Mouse (Mus musculus): ENCODE data around the gene Mptx2. TPM values are rescaled to one million over a fixed set of nuclear protein-coding genes. Genes with fewer than 3 reads are reported as not detected.
"Not testable (repeated sequence)": the region's sequence is repeated elsewhere in the genome, so short reads cannot be mapped to it uniquely, and the experiment has no call there.

Gene Mptx2
- total RNA-seq (2021), result not detected
- long read RNA-seq, experiment 1, result 0 reads
- long read RNA-seq, experiment 2, result 0 reads

- no peak for DNase-seq (ENCODE audit: low spot score)
These were observed at the start of gene Mptx2 for GRCm38 (mm10) chr1:173277677-173278076. Mptx2 (minus strand) TSS chr1:173277777.

GRCm38 (mm10) chr1:173326552-173326951 is 49.0 kb upstream of the Mptx2 start:
- no peak for DNase-seq (ENCODE audit: low spot score)

GRCm38 (mm10) chr1:173325395-173325794 is 47.8 kb upstream of the Mptx2 start:
- DNase-seq (ENCODE audit: low spot score), result no peak

- DNase-seq (ENCODE audit: low spot score), result no peak
These were observed 47.4 kb upstream of the Mptx2 start for GRCm38 (mm10) chr1:173324961-173325360.

DNA sequence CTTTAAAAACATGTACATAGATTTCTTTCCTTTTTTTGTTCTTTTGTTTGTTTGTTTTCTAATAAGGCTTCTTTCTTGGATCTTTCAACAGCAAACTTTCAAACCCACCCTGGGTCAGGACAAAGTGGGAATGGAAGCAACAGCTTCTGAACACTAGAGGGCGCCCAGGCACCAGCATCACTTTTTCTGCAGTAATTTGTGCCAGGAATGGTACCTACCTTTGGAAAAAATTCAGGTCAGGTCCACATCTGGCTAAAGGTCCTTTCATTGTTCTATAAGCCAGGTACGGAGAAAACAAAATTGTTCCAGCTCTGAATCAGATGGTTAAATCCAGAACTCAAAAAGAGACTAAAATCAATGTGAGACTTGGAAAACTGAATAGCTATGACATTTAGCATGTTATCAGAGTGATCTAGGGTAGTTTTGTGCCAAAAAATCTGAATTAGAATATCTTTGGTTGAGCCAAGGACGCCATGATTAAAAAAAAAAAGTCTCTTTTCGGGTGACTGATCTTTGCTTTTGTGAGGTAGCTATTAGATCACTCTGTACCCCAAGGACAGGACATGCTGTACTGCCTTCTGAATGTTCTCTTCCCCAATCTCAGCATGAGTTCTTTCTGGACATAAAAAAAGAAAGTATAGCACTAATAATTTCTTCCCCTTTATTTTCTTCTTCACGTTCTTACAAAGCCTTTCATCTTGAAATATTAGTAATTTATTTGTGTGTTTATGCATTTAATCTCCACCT is 46.4 kb upstream of the Mptx2 start:
- peak; percentile 13 for DNase-seq (ENCODE audit: low spot score)

- no peak for DNase-seq (ENCODE audit: low spot score)
These were observed 44.7 kb upstream of the Mptx2 start for GRCm38 (mm10) chr1:173322249-173322627.

DNA sequence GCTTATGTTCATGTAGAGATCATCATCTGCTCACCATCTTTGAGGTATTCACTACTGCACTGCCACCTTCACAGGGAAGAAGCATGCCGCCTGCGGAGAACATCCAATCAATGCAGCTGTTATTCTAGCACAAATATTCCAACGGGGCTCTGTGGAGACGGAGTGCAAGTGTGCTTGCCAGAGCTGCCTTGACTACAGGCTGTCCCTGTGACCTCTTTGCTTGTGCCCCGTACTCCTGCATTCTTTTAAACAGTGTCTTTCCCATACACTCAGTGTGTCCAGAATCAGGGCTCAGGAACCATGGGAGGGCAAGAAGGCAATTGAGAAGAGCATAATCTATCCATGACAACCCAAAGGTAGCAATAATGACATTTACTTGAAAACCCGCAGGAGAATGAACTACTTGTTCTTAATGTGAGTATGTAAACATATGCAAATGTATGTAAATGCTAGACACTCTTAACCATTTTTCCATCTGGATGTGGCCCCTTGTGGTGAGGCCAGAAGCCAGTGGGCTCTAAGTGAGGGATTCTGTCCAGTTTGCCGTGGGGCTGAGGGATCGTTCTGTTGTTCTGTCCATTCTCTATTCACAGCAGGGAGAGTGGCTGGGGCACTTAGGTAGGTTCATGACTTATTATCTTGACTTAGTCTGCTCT is 44.1 kb upstream of the Mptx2 start:
- DNase-seq (ENCODE audit: low spot score), result no peak

DNA sequence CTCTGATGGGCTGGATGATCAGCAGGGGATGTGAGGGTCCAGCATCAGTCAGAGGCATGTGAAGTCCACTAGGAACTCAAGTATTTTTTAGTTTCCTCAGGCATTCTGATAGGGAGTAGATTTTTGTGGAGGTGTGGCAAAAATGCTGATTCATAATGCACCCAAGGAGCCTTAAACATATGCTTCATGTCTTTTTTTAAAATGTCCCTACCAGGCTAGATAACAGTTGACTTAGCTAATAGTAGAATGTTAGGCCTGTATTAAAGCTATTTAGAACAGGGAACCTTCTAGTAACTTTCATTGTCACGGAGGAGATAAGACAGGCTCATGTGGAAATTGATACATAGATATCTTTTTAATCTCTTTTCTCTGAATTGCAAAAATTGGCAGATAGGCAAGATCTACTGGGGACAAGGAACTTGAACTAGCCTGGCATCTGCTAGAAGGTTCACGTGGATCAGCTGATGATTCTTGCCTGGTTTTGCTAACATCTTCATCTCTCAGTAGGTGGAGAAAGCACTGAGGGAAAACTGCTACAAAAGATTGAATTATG is 40.4 kb upstream of the Mptx2 start:
- no peak for DNase-seq (ENCODE audit: low spot score)

DNA sequence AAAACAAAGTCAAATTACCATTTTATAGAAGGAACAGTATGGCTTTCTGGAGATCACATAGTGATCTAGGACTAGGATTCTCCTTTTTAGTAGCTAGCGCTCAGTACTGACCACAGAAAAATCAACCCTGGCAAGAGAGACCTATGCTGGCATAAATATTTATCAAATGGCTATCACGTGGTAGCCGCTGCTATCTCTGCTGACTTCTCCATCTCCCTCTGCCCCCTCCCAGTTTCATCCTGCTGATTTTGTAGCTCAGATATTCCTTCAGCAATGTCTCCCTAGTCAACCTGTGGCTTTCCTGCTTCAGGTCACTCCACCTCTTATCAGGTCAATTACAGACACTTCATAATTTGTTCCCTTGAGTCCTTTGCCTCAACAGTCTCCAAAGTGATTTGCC is 38.1 kb upstream of the Mptx2 start:
- DNase-seq (ENCODE audit: low spot score), result no peak

- not testable (repeated sequence) for DNase-seq (ENCODE audit: low spot score)
These were observed 36.0 kb upstream of the Mptx2 start for GRCm38 (mm10) chr1:173313535-173314050.

GRCm38 (mm10) chr1:173302795-173303194 is 25.2 kb upstream of the Mptx2 start:
- not testable (repeated sequence) for DNase-seq (ENCODE audit: low spot score)

GRCm38 (mm10) chr1:173265701-173266100 is 11.9 kb downstream of the Mptx2 start, which contains the start of gene Olfr418:
Olfr418 (plus strand) TSS chr1:173266001.
- DNase-seq (ENCODE audit: low spot score), result no peak

DNA sequence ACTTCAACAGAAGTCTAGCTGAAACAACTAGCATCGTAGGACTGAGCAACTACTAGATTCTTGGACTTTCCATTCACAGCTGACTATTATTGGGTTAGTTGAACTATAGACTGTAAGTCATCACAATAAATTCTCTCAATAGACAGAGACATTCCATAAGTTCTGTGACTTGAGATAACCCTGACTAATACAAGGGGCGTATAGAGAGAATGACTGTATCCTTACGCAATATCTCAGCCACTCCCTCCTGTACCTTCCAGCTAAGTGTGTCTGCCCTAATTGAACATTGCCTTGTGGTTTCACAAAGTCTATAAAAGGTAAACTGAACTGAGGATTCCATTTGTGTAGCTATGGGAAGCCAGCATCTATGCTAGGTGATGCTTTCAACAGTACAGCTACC is 27.7 kb downstream of the Mptx2 start:
- DNase-seq (ENCODE audit: low spot score), result no peak

GRCm38 (mm10) chr1:173237004-173237403 is 40.6 kb downstream of the Mptx2 start:
- DNase-seq (ENCODE audit: low spot score), result not testable (repeated sequence)

DNA sequence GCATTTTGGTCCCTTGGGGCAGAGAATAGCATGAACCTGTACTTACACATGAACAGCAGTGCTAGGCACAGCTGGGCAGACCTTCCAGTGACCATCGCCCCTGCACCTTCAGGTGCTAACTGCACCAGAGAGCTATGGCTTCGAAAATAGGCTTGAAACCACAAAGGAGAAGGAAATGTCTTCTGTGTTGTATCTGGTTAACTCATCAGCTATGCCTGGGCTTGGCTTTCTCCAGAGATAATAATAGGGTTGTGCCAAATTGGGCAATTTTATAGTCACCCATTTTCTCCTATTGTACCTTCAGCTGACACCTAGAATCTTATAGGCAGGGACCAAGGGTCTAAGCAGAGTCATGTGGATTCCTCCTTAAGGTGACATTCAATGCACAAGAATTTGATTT is 50.5 kb downstream of the Mptx2 start, which contains the start of gene Fcer1a:
Gene Fcer1a, minus strand, starts transcription at position 134 of the 400 bp plus-strand sequence.
- no peak for DNase-seq (ENCODE audit: low spot score)

Other genes starting within 250 kb of the Mptx2 start
- not detected for gene Olfr1408, start 140.4 kb downstream of the Mptx2 start, total RNA-seq (2021)
- gene Olfr1406, start 87.1 kb downstream of the Mptx2 start, total RNA-seq (2021), result not detected
- not detected for gene Olfr218, start 80.0 kb downstream of the Mptx2 start, total RNA-seq (2021)
- not detected for gene Olfr1404, start 65.4 kb downstream of the Mptx2 start, total RNA-seq (2021)
- gene Fcer1a, start 50.6 kb downstream of the Mptx2 start, total RNA-seq (2021), result under 1 TPM; 0.31 to 0.32 TPM
- not detected for gene Olfr418, start 11.8 kb downstream of the Mptx2 start, total RNA-seq (2021)
- gene Ackr1, start 56.0 kb upstream of the Mptx2 start, total RNA-seq (2021), result 1 to 10 TPM; 2.9 to 3.0 TPM
- under 1 TPM; 0.30 to 0.38 TPM for gene Aim2, start 73.1 kb upstream of the Mptx2 start, total RNA-seq (2021)
- 1 to 10 TPM; 7.4 to 7.7 TPM for gene Cadm3, start 89.9 kb upstream of the Mptx2 start, total RNA-seq (2021)
- gene Ifi206, start 213.3 kb upstream of the Mptx2 start, total RNA-seq (2021), result not detected

All from gastrocnemius, adult 18-20 months (tissue).